Mouse (Mus musculus) frontal cortex, postnatal 14 days (tissue): ENCODE results near the gene Stk4.

Source experiments
- DNase-seq, 2 experiments: peaks; one replicate each; pipeline ENCODE4 v3.0.0; 2022; ENCODE audit warnings: low spot score in 2 of 2

The Stk4 gene

DNA sequence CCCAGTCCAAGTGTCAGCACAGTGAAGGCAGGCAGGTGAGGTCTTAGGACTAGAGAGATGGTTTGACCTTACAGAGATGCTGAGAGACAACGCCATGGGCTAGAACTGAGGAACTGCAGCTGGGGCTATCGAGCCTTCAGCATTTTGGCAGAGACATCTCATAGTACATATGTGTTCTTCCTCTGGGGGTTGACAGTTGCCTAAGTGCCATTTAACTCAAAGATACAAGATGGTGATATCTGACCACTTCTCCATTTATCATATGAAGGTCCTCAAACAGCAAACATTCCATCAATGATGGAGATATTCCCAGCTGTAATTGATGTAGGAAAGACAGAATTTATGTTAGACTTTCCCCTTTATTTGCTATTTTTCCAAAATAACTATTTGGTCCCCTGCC lies 57.2 kb downstream of the Stk4 start:
- no peak for DNase-seq

DNA sequence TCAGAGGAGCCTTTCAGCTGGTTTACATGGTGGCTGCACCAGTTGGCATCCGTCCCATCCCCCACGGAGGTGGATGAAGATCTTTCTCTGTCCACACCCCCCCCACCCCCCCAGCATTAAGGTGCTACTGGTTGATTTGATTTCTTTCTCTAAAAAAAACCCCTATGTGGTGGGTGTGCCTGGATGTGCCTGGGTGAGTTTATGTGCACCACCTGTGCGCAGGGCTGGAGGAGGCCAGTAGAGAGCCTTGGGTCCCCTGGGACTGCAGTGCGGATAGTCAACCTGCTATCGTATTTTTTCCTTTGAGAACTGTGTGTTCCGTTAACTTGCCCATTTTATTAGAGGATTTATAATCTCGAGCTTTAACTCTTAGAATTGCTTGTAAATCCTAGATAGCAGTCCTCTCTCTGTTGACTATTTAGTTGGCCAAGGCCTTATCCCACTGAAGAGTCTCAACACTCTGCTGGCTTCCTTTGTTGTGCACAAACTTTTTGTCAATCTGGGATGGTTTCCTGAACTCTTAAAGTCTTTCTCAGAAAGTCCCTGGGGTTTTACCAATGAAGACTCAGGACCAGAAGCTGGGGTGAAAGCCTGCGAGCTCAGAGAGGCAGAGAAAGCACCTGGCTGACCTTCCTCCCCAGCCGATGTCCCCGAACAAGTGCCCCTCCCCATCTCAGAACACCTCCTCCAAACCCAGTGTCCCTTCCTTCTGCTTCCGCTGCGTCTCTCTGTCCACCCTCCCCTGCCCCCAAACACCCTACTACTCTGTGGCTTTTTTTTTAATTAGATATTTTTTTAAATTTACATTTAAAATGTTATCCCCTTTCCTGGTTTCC lies 58.7 kb downstream of the Stk4 start:
- DNase-seq: no peak

DNA sequence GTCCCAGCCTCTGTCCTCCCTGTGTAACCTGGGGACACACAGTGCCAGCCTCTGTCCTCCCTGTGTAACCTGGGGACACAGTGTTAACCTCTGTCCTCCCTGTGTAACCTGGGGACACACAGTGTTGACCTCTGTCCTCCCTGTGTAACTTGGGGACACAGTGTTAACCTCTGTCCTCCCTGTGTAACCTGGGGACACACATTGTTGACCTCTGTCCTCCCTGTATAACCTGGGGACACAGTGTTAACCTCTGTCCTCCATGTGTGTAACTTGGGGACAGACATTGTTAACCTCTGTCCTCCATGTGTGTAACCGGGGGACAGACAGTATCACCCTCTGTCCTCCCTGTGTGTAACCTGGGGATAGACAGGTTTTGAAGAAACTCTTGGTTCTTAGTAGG lies 61.5 kb downstream of the Stk4 start:
- no peak for DNase-seq

DNA sequence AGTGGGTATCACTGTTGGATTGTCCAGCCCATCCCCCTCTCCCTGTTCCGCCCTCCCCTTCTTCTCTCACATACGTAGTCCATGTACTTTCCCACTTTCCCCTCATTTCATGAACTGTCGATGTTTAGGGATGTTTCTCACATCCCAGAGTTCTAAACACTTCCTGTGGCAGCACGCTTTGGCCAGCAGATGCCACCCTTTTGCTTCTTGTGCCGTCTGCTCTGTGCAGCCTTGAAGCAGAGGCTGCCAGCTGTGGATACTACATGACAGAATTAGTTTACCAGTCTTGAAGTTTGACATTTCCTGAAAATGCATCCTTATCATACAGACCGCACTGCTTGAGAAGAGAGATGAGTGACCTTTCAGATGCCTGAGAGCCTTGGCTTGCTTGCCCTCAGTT lies 64.4 kb downstream of the Stk4 start:
- no peak for DNase-seq

DNA sequence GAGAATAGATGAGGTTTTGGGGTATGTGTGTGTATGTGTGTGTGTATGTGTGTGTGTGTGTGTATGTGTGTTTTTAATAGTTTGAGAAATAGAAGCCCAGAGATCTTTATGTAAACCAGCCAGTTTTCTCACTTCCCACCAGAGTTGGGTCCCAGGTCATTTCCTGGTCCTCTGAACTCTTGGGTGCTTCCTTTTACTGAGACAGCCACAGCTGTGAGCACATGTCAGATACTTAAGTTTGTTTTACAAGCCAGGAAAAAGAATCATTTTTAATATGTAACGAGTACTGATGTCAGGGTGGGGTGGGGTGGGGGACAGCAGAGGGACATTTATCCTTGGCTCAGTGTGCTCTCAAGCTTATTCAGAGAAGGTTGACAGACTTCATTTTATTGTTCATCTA lies 65.2 kb downstream of the Stk4 start:
- no peak for DNase-seq

DNA sequence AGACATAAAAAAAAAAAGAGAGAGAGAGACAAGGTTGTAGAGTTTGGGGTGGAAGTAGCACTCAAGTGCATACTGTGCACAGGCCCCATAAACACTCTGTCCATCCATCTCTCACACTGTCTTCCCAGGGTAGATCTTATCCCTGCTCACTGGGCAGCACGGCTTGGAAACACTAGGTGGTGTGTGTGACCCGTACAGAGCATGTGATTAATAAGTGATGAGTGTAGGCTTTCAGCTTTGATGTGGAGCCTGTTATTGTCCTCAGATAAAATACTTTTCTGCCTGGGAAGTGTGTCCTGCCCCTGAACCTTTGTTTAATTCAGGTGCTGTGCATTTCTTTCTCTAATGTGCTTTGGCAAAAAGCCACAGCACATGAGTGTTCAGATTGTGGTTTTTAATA lies 66.3 kb downstream of the Stk4 start:
- no peak for DNase-seq

DNA sequence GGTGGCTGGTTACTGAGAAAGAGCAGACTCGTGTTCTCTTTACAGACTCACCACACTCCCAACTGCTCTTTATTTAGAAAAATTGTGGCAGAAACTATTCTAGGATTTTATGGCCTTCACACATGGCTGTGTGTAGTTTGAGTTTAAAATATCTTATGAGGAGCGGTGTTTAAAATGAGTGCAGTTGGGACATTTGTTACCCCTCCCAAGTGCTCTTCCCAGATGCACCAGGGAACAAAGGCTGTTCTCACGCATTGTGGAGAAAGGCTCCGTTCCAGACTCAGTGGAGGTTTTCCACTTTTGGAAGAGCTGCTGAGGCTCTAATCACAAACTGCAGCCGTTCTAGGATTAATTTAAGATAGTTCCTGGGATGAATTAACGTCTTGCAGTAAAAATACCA lies 67.6 kb downstream of the Stk4 start:
- DNase-seq: no peak

DNA sequence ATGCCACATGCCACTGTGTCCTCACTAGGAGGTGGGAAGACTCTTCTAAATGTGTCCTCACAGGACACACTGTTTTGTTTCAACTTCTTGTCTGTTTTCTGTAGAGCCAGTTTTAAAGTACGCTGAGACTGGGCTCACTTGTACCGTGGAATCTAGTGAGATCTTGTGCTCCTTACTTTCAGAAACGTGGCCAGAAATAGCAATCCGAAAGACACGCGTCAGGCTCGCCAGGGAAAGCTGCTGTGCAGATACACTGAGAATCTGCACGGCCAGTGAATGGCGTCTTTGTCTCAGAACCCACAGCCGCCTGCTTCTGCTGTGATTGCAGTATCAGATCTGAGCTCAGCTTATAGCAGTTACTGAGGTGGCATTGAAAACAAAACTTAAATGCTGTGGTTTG lies 71.9 kb downstream of the Stk4 start:
- peak in 1 of 2 experiments; percentile 43 for DNase-seq

DNA sequence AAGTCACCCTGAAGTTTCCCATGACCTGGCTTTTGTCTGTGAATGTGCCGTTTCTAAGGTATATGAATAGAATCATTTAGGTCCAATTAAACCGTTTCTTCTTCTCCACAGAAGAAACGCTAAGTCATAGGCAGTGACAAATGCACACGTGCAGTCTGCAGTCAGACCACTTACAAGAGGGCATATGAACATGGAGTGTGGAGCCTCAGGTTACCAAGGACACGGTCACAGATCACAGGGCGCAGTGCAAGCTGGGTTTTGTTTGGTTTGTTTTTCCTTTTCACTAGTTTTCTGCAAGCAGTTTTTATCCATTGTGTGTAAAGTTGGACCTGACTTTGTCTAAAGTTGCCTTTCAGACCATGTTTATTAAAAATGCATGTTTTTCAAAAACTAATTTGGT lies 73.9 kb downstream of the Stk4 start:
- DNase-seq: no peak

DNA sequence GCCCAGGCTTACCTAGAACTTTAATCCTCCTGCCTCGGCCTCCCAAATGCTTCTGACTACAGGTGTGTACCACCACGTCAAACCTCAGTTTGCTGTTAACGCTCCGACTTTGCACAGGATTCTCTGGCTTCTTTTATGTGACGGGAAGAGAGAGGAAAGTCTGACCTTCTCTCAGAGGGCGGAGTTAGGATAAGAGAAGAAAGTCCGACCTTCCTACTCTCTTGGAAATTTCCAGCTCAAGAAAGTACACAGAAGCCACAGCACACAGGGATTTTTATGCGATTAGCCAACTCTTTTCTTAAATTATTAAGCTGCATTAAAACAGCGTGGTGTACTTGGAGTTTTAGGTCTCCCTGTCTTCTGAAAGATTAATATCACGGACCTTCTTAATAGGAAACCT lies 74.4 kb downstream of the Stk4 start:
- DNase-seq: no peak

DNA sequence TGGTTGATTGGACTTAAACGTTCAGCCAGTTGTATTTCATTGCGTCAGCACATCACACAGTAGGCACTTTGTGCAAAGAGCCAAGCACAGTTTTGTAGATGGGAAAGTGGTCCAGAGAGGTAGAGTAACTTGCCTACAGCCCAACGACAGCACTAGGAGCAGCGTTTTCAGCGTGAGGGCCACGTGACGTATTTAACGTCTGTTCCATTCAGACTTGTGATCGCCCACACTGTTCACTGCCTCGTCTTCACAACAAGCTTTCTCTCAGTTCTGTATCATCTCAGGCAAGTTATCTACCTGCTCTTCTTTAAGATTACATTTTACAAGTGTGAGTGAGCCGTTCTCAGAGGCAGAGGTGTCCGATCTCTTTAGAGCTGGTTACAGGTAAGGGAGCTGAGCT lies 76.4 kb downstream of the Stk4 start:
- no peak for DNase-seq

DNA sequence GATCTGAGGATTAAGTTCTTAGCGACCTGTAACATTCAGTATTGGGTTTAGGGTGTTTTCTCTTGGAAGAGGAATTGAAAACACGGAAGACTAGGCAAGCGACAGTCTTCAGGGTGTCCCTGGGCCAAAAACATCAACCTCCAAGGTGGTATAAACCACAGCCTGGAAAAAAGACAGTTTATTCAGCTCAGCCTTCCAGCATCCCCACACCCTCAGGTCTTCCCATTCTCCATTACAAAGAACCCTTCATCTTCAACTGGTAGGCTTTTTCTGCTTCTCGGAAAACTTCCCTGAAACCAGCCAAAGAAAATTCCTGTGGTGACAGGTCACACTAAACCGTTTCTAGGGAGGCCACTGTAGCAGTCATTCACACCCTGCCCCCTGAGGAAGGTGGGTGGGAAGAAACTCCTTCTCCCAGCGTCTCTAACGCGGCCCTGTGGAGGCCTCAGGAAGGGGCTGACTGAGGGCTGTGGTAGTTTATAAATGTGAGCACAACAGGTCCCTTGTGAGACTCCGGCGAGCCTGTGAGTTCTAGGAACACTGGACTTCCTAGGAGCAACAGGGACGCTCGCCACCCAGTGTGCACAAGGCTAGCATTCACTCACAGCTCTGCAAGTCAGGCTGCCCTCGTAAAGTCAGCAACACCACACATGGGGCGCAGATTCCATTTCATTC lies 80.1 kb downstream of the Stk4 start:
- DNase-seq: no peak

DNA sequence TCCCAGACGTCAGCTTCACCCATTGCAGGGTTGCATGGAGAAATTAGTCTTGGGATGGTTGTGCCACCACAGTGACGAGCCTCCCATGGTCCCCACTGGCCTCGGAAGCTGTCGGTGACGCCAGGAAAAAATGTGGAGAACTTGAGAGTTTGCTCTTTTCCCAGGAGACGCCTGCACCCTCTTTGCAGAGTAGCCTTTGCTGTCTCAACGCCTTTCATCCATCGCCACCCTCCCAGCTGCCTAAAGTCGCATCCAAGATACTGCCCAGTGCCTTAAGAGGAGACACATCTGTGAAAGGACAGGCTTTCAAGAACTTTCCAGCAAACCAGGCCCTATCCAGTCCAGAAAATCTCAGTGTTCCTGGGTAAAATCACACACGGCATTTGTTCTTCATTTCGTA lies 82.2 kb downstream of the Stk4 start:
- DNase-seq: no peak

DNA sequence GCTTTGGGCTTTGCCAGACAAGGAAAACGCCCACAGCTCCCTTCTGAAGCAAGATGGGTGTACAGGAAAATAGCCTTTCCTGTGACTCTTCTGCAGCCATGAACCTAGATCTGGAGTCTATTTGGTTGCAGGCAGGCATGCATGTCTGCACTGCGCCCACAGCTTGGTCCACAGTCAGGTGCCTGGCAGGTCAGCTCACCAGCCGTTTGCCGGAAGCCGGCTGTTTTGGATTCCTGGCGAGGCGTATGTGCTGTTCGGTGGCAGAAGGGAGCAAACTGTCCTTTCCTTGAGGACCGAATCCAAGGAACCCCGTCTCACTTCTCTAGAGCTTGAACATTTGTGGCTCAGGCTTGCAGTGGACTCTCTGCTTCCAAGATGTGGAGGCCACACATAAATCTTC lies 83.9 kb downstream of the Stk4 start:
- no peak for DNase-seq

DNA sequence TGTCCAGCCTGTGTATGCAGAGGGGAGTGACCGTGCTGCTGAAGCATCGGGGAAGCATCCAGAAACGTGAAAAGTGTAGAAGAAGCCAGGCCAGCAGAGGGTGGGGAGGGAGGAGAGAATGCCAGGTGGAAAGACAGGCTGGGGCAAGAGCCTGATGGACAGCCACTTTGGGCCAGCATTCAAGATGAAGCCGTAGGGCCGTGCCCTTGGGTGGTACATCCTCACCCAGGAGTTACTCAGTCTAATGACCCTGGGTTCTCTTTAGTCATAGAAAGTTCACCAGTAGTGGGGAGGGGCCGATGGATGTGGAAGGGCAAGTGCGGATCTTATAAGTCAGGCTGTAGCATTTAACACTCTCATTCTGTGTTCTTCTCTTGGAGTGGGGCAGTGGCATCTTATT lies 86.0 kb downstream of the Stk4 start:
- DNase-seq: no peak

DNA sequence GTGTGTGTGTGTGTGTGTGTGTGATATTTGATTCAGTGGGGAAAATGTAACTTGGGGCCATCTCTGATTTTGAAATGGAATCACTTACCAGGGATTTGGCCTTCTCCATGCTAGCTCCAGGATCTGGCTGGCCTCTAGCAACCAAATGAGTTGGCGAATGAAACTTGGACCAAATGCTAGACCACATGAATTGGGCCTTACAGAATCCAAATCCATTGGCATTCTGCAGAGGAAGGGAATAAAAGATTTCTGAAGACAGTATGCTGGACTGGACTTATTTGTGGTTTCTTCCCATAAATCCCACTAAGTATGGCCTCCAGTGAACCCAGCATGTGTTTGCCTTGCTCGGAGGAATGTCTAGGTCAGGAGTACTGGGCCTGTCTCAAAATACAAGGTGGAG lies 88.7 kb downstream of the Stk4 start:
- no peak for DNase-seq

DNA sequence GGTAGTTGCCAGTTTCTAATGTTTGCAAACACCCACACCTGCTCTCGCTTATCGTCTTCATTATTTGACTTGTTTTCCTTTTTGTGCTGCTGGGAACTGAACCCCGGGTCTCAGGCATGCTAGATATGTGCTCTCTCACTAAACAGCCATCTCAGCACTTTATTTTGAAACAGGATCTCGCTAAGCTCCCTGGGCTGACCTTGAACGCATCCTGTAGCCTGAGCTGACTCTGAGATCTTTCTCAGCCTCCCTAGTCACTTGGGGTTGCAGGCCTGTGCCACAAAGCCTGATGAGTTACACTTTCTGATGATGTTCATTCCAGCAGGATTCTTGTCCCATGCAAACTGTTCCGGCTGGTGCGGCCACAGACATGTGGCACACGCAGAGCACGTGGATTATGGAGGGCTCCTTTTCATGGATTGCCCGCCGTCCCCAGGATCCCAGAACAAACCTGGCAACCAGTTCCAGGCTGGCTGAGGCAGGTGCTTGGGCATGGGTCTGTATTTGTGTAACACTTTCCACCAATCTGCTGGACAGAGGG lies 91.5 kb downstream of the Stk4 start:
- DNase-seq: no peak

DNA sequence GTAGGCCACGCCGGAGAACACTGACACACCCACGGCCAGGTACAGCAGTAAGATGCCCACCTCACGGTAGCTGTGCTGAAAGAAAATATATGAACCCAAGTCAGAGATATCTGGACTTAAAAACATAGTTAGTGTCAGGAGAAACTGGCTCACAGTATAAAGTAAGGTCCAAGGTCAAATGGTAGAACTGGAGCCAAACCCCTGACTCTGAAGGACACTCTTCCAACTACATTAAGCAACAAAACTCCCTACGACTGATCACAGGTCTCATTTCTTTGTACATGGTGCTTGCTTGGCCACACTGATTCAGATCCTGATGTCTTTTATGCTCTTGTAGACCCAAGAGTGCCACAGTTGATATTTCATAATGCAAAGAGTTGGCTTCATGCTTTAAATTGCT lies 94.8 kb downstream of the Stk4 start:
- DNase-seq: no peak

DNA sequence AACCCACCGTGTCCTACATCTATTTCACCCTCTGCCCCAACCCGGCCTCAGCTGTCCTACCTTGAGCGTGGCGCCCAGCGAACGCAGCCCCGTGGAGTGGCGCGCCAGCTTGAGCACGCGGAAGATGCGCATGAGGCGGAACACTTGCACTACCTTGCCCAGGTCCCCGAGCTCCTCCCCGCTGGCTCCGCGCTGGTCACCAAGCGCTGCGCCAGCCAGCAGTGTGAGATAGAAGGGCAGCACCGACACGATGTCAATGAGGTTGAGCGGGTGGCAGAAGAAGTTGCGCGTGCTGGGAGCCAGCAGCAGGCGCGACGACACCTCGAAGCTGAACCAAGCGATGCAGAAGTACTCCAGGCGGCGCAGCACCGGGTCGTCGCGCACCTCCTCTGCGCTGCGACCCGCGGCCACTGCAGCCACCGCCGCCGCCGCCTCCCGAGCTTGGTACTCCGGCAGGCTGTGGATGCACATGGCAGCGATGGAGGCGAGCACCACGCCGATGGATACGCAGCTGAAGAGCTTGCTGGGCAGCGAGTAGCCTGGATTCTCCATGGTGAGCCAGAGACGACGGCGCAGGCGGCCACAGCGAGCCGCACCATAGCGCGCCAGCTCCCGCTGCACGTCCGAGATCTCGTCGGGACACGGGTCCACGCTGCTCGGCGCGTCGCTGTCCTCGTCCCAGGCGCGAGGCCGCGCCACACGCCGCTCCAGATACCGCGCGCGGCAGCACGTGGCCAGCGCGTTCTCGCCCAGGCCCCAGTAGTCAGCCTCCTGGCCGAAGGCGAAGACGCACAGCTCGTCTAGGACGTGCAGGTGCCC lies 97.8 kb downstream of the Stk4 start:
- no peak for DNase-seq

DNA sequence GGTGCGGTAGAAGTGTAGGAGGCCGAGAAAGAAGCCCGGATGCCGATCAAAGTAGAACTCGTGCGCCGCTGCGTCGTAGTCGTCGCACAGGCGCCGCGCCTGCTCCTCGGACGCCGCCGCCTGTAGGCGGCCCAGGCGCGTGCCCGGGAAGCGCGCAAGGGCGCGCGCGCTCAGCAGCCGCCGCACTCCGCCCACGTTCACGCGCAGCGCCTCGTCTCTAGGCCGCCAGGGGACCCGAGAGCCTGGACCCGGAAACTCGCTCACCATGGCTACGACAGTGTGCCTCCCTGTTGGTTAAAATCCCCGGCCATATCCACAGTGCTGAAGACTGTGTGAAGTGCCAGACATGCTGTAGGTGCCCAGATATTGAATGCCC lies 98.4 kb downstream of the Stk4 start:
- DNase-seq: no peak

DNA sequence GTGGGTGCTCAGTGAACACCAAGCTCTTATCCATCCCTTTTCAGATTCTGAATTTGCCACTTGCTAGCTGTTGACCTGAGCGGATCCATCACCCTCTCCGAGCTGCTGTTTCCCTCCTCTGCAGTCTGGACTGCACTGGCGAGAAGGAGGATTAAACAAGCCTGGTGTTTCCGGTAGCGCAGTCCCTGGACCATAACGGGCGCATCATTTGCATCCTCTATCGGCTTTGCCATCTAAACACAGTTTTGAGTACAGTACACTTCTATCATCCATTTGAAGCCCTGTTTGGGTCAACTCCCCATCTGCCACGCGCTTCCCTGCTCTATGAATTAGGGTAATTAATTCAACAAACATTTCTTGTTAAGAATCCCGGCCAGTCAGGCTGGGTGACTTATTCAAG lies 100.2 kb downstream of the Stk4 start:
- DNase-seq: no peak

DNA sequence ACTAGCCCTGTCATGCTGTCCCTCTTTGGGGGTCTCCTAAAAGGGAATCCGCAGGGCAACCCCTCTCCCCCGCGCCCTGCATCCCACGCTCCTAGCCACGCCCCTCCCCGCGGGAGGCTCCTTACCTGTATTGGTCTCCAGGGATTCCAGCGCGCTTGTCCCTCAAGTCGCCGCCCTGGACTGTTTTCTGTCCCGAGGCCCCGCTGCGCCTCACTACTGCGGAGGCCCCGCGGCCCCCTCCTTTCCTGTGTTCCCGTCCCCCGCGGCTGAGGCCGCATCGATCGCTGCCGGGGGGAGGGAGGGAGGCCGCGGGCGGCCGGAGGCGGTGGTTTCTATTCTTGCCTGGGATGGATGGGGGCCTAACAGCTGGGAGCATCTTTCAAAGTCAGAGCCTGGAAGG lies 100.8 kb downstream of the Stk4 start, which contains the start of gene Kcns1:
Gene Kcns1, minus strand, starts transcription at position 212 of the 400 bp plus-strand sequence.
- DNase-seq: no peak
